Mouse (Mus musculus): ENCODE results near the gene Cd2bp2. TPM values are rescaled to one million over a fixed set of nuclear protein-coding genes. Genes with fewer than 3 reads are reported as not detected.

Cd2bp2 gene
- total RNA-seq, 2 experiments from 2014 or later = 50.9 to 54.9 TPM

GRCm38 (mm10) chr7:127142214-127142613 is 53.6 kb downstream of the Cd2bp2 start:
- no peak for DNase-seq

Other genes with a start within 250 kb of the Cd2bp2 start
- 1 to 10 TPM; 1.9 to 2.0 TPM for gene Asphd1, start 246.5 kb downstream of the Cd2bp2 start, total RNA-seq (2021)
- 10 to 100 TPM; 38.8 to 58.2 TPM for gene Sez6l2, start 245.5 kb downstream of the Cd2bp2 start, total RNA-seq (2021)
- 10 to 100 TPM; 70.6 to 76.4 TPM for gene Cdipt, start 220.1 kb downstream of the Cd2bp2 start, total RNA-seq (2021)
- gene Cdiptos, start 220.0 kb downstream of the Cd2bp2 start, total RNA-seq (2021) = 1 to 10 TPM; 1.6 to 2.7 TPM
- gene Mvp, start 181.4 kb downstream of the Cd2bp2 start, total RNA-seq (2021) = 10 to 100 TPM; 55.7 to 60.9 TPM
- gene Pagr1b, start 179.6 kb downstream of the Cd2bp2 start, total RNA-seq (2021) = not detected
- 10 to 100 TPM; 10.1 to 19.1 TPM for gene Pagr1a, start 178.7 kb downstream of the Cd2bp2 start, total RNA-seq (2021)
- 10 to 100 TPM; 17.7 to 22.5 TPM for gene Gm42742, start 175.0 kb downstream of the Cd2bp2 start, total RNA-seq (2021)
- 1 to 10 TPM; 3.1 to 5.8 TPM for gene Prrt2, start 174.8 kb downstream of the Cd2bp2 start, total RNA-seq (2021)
- 100 to 1,000 TPM; 135 to 159 TPM for gene Maz, start 169.0 kb downstream of the Cd2bp2 start, total RNA-seq (2021)
- gene Kif22, start 153.6 kb downstream of the Cd2bp2 start, total RNA-seq (2021) = 10 to 100 TPM; 21.6 to 28.7 TPM
- under 1 TPM in 1 of 2 experiments, not detected in 1; 0.51 TPM for gene Zg16, start 108.7 kb downstream of the Cd2bp2 start, total RNA-seq (2021)
- 1 to 10 TPM; 3.3 TPM for gene AI467606, start 104.7 kb downstream of the Cd2bp2 start, total RNA-seq (2021)
- 10 to 100 TPM in 1 of 2 experiments, 1 to 10 TPM in 1; 7.6 to 20.7 TPM for gene Qprt, start 73.8 kb downstream of the Cd2bp2 start, total RNA-seq (2021)
- 1 to 10 TPM; 3.2 to 3.3 TPM for gene Spn, start 58.2 kb downstream of the Cd2bp2 start, total RNA-seq (2021)
- gene Tbc1d10b, start 12.4 kb upstream of the Cd2bp2 start, total RNA-seq (2021) = 10 to 100 TPM; 39.0 to 40.5 TPM
- 1,000 to 10,000 TPM in 1 of 2 experiments, 100 to 1,000 TPM in 1; 678 to 2,339 TPM for gene Mylpf, start 12.8 kb upstream of the Cd2bp2 start, total RNA-seq (2021)
- 10 to 100 TPM in 1 of 2 experiments, 1 to 10 TPM in 1; 9.2 to 13.4 TPM for gene Zfp553, start 37.0 kb upstream of the Cd2bp2 start, total RNA-seq (2021)
- 10 to 100 TPM; 17.6 to 17.8 TPM for gene Sept1, start 37.1 kb upstream of the Cd2bp2 start, total RNA-seq (2021)
- 10 to 100 TPM; 23.5 to 31.7 TPM for gene Zfp771, start 48.2 kb upstream of the Cd2bp2 start, total RNA-seq (2021)
- 10 to 100 TPM; 60.7 to 65.0 TPM for gene Dctpp1, start 64.7 kb upstream of the Cd2bp2 start, total RNA-seq (2021)
- 100 to 1,000 TPM; 189 to 268 TPM for gene Sephs2, start 78.0 kb upstream of the Cd2bp2 start, total RNA-seq (2021)
- gene Itgal, start 100.2 kb upstream of the Cd2bp2 start, total RNA-seq (2021) = 1 to 10 TPM; 4.7 to 5.0 TPM
- gene Zfp768, start 149.5 kb upstream of the Cd2bp2 start, total RNA-seq (2021) = 10 to 100 TPM; 31.7 to 38.2 TPM
- gene Zfp747, start 180.0 kb upstream of the Cd2bp2 start, total RNA-seq (2021) = 1 to 10 TPM; 7.5 to 9.2 TPM
- 1 to 10 TPM; 4.1 to 4.4 TPM for gene 9130019O22Rik, start 191.1 kb upstream of the Cd2bp2 start, total RNA-seq (2021)
- 1 to 10 TPM; 8.6 to 9.4 TPM for gene E430018J23Rik, start 197.6 kb upstream of the Cd2bp2 start, total RNA-seq (2021)
- 1 to 10 TPM; 5.7 to 6.2 TPM for gene Zfp764, start 210.8 kb upstream of the Cd2bp2 start, total RNA-seq (2021)
- 10 to 100 TPM; 11.3 to 13.0 TPM for gene Zfp688, start 226.0 kb upstream of the Cd2bp2 start, total RNA-seq (2021)